In the genomic region with DNA sequence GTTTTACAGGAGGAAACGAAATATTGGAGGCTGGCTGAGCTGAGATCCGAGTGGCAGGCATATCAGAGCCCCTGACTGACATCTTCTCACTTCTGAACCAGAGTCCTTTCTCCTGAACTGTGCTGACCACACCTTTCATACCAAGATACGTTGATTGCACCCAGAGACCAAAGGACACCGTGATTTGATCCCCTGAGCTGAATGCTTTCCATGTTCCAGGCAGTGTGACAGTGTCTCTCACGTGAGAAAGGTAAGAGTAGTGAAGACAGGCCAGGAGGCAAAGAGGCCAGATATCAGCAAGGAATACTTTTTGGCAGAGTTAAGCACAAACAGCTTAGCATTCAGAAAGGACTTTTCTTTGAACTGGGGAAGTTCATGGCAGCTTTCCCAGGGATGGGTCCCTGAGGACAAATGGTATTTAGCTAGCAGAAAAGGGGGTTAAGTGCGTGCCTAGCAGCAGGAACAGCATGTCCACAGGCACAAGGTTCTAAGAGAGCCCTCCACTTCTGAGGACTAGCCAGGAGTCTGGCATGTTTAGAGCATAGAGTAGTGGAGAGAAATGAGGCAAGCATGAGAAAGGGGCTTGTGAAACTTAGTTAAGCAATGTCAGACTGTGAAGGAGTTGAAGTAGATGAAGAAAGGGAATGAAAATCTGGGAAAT, we compare ENCODE assay signal across 11 mouse cellular contexts.
DNase-seq lines count a peak whose midpoint lies in the region; ATAC-seq and TF ChIP-seq lines count a peak whose summit lies in the region.
"Had no signal": no experiment of that assay in that cellular context is flagged by ENCODE, and none has a peak within 500 bp of the region (broad histone marks: within the 10 kb centered on the region; RNA-seq: fewer than 3 reads in every experiment).

No protein-coding gene starts in this region.

- H3K4me3 ChIP-seq in midbrain, embryonic 16.5 days (ENCODE audit: low read depth, low read length), result no peak overlapping the region
- H3K4me3 ChIP-seq: forebrain, embryonic 12.5 days; hindbrain, embryonic 15.5 days had no signal

- 67% methylated on average over 6 of the region's 6 CpGs for WGBS in midbrain, embryonic 16.5 days

- no peaks in the 10 kb centered on the region for H3K4me1 ChIP-seq in midbrain, embryonic 16.5 days (ENCODE audit: control insufficient read depth, insufficient read depth, low read length)
- H3K4me1 ChIP-seq: forebrain, embryonic 12.5 days; hindbrain, embryonic 15.5 days had no signal

- peak; percentile 21 to 24 for DNase-seq in kidney, postnatal 4 days
- no peak for DNase-seq in kidney, adult 8-10 months
- peak; percentile 28 for DNase-seq in brain, embryonic 14.5 days (ENCODE audit: low read depth)
- DNase-seq in heart, postnatal 4 days, result peak; percentile 52
- peak; percentile 66 for DNase-seq in skeletal muscle tissue, adult 2 months (ENCODE audit: low read depth, low spot score)
- DNase-seq in spleen, postnatal 14 days (ENCODE audit: low spot score in 2 of 2), result no peak
- DNase-seq in left cerebral cortex, postnatal 36 days (ENCODE audit: low spot score in 2 of 2), result no peak
- DNase-seq: spleen, adult 18-20 months had no signal

- no peak for TF ChIP-seq CTCF in brain, embryonic 14.5 days (IDR thresholded peaks at IDR 0.05; ENCODE audit: borderline replicate concordance, extremely low read depth, insufficient read depth, insufficient read length)

- ATAC-seq in midbrain, embryonic 16.5 days, result no peak

- H3K27ac ChIP-seq in midbrain, embryonic 16.5 days (ENCODE audit: low read length), result no peak overlapping the region
- H3K27ac ChIP-seq: forebrain, embryonic 12.5 days; hindbrain, embryonic 15.5 days had no signal

- no peaks in the 10 kb centered on the region for H3K27me3 ChIP-seq in midbrain, embryonic 16.5 days (ENCODE audit: control insufficient read depth, insufficient read depth, low read depth, low read length)
- H3K27me3 ChIP-seq: forebrain, embryonic 12.5 days; hindbrain, embryonic 15.5 days had no signal

- no peaks in the 10 kb centered on the region for H3K9me3 ChIP-seq in midbrain, embryonic 16.5 days (replicated peaks; ENCODE audit: control insufficient read depth, low read length, poor library complexity, severe bottlenecking)
- H3K9me3 ChIP-seq: forebrain, embryonic 12.5 days; hindbrain, embryonic 15.5 days had no signal

- no peak overlapping the region for H3K9ac ChIP-seq in midbrain, embryonic 16.5 days (ENCODE audit: low read depth, low read length)
- H3K9ac ChIP-seq: forebrain, embryonic 12.5 days; hindbrain, embryonic 15.5 days had no signal

- intact Hi-C loops in left cerebral cortex, postnatal 36 days (cut with DNase I), result no loop called here

- H3K4me2 ChIP-seq in midbrain, embryonic 16.5 days (ENCODE audit: low read length), result no peak overlapping the region
- H3K4me2 ChIP-seq: forebrain, embryonic 12.5 days; hindbrain, embryonic 15.5 days had no signal

- TF ChIP-seq POLR2A in brain, embryonic 14.5 days (IDR thresholded peaks at IDR 0.05; ENCODE audit: borderline replicate concordance, extremely low read depth, insufficient read depth, insufficient read length, poor library complexity, severe bottlenecking), result no peak

- H3K36me3 ChIP-seq in midbrain, embryonic 16.5 days (ENCODE audit: control insufficient read depth, insufficient read depth, low read length), result no peaks in the 10 kb centered on the region
- H3K36me3 ChIP-seq: forebrain, embryonic 12.5 days; hindbrain, embryonic 15.5 days had no signal

Comparison
In these comparisons a context has a peak if more than half of its experiments do, and no peak if none do; other contexts are left out.
1. DNase-seq: peak in kidney, postnatal 4 days (2 of 2), brain, embryonic 14.5 days (single experiment), heart, postnatal 4 days (single experiment) and skeletal muscle tissue, adult 2 months (single experiment); none in kidney, adult 8-10 months (0 of 2), spleen, postnatal 14 days (0 of 2) and left cerebral cortex, postnatal 36 days (0 of 2).